Mouse (Mus musculus) embryonic stem cell, embryonic (primary cell): ENCODE data around the gene Gm17324.

Source experiments
- CTCF ChIA-PET, 4 experiments: fragments of 300-600 bp in 2 of 4; fragments of 350-600 bp in 2 of 4; sonication (Branson Sonifier 250); formaldehyde crosslinking; loops; one replicate each; lab custom pipeline; 2022; ENCODE audit warnings: inconsistent platforms in 2 of 4; lab: Charles Lee
- POLR2A ChIA-PET, 4 experiments: fragments of 300-600 bp in 2 of 4; fragments of 350-600 bp in 2 of 4; sonication (Branson Sonifier 250); formaldehyde crosslinking; loops; one replicate each; lab custom pipeline; 2022; ENCODE audit warnings: antibody characterized with exemption in 4 of 4, inconsistent platforms in 1 of 4; lab: Charles Lee

The Gm17324 gene

GRCm38 (mm10) chr9:78476531-78477020, 28.0 kb upstream of the Gm17324 start:
- ChIA-PET CTCF (interaction anchor here in 2 of 4 experiments (0.6 to 1.4 kb wide), 2 partner anchors 41 to 67 kb away, joined by 3 to 5 read pairs; no protein-coding TSS in a partner anchor), POLR2A (interaction anchor here (0.7 to 27.8 kb wide), 54 partner anchors 8 to 300 kb away, joined by 3 to 1056 read pairs (median 6); partner anchors contain the start of genes Dppa5a (in 3 of the 4), Eef1a1 (in 2 of the 4), Gm17324 (in 2 of the 4) and Mto1 (in 2 of the 4))

- POLR2A ChIA-PET: interaction anchor here (0.5 to 27.8 kb wide), 46 partner anchors 9 to 1316 kb away, joined by 3 to 1056 read pairs (median 6); partner anchors contain the start of genes Dppa5a (in 2 of the 4), Gm17324 (in 2 of the 4), Mto1 (in 2 of the 4) and Ddx43 (in 1 of the 4)
- CTCF ChIA-PET: interaction anchor here in 2 of 4 experiments (1.0 to 1.4 kb wide), 2 partner anchors 42 to 51 kb away, joined by 3 read pairs; no protein-coding TSS in a partner anchor
Observed at GRCm38 (mm10) chr9:78475873-78476272, 27.3 kb upstream of the Gm17324 start.

- POLR2A ChIA-PET: interaction anchor here (0.6 to 27.8 kb wide), 40 partner anchors 8 to 1316 kb away, joined by 3 to 1056 read pairs (median 6); partner anchors contain the start of genes Eef1a1 (in 3 of the 4), Cgas (in 1 of the 4), Ddx43 (in 1 of the 4) and Dppa5a (in 1 of the 4)
Observed at GRCm38 (mm10) chr9:78475383-78475780, 26.8 kb upstream of the Gm17324 start.

GRCm38 (mm10) chr9:78474771-78475382, 26.3 kb upstream of the Gm17324 start:
- CTCF ChIA-PET: interaction anchor here in 1 of 4 experiments (1.0 kb wide), 1 partner anchor 52 kb away, joined by 3 read pairs; no protein-coding TSS in a partner anchor
- POLR2A ChIA-PET: interaction anchor here (0.6 to 27.8 kb wide), 33 partner anchors 9 to 112 kb away, joined by 3 to 1056 read pairs (median 5); partner anchors contain the start of genes Eef1a1 (in 3 of the 4), Cgas (in 2 of the 4), Dppa5a (in 1 of the 4) and Mto1 (in 1 of the 4)

More at GRCm38 (mm10) chr9:78475383-78475780, 26.8 kb upstream of the Gm17324 start:
- CTCF ChIA-PET: interaction anchor here in 1 of 4 experiments (1.0 kb wide), 1 partner anchor 52 kb away, joined by 3 read pairs; no protein-coding TSS in a partner anchor

- POLR2A ChIA-PET: interaction anchor here (0.6 to 27.8 kb wide), 33 partner anchors 7 to 111 kb away, joined by 3 to 1056 read pairs (median 5); partner anchors contain the start of genes Eef1a1 (in 3 of the 4), Cgas (in 2 of the 4), Dppa5a (in 1 of the 4) and Mto1 (in 1 of the 4)
Observed at GRCm38 (mm10) chr9:78474270-78474669, 25.7 kb upstream of the Gm17324 start.

GRCm38 (mm10) chr9:78473588-78473987, 25.0 kb upstream of the Gm17324 start:
- POLR2A ChIA-PET: interaction anchor here (0.6 to 27.8 kb wide), 33 partner anchors 7 to 282 kb away, joined by 3 to 1056 read pairs (median 7); partner anchors contain the start of genes Dppa5a (in 2 of the 4), Cgas (in 1 of the 4), Gm17324 (in 1 of the 4) and Mto1 (in 1 of the 4)

More at GRCm38 (mm10) chr9:78474270-78474669, 25.7 kb upstream of the Gm17324 start:
- CTCF ChIA-PET: no interaction called here

GRCm38 (mm10) chr9:78465725-78466124, 17.1 kb upstream of the Gm17324 start:
- ChIA-PET CTCF (no interaction called here), POLR2A (interaction anchor here in 3 of 4 experiments (0.9 to 27.8 kb wide), 10 partner anchors 8 to 60 kb away, joined by 3 to 1056 read pairs (median 14); partner anchors contain the start of genes Gm17324 (in 2 of the 3), Mto1 (in 2 of the 3) and Cgas (in 1 of the 3))

More at GRCm38 (mm10) chr9:78473588-78473987, 25.0 kb upstream of the Gm17324 start:
- CTCF ChIA-PET: no interaction called here

GRCm38 (mm10) chr9:78463337-78463736, 14.8 kb upstream of the Gm17324 start:
- POLR2A ChIA-PET: interaction anchor here in 3 of 4 experiments (0.6 to 27.8 kb wide), 8 partner anchors 10 to 119 kb away, joined by 3 to 1056 read pairs (median 18); partner anchors contain the start of gene Gm17324 (in 1 of the 3)
- CTCF ChIA-PET: no interaction called here

GRCm38 (mm10) chr9:78457026-78457425, 8.4 kb upstream of the Gm17324 start:
- CTCF ChIA-PET: interaction anchor here in 1 of 4 experiments (0.6 kb wide), 1 partner anchor 61 kb away, joined by 4 read pairs; no protein-coding TSS in a partner anchor
- POLR2A ChIA-PET: interaction anchor here (0.7 to 3.2 kb wide), 32 partner anchors 8 to 262 kb away, joined by 3 to 24 read pairs (median 4); partner anchors contain the start of genes Gm17324 (in 3 of the 4), Mto1 (in 2 of the 4), Cgas (in 1 of the 4) and Ddx43 (in 1 of the 4)

- POLR2A ChIA-PET: interaction anchor here in 2 of 4 experiments (0.7 to 3.5 kb wide), 10 partner anchors 9 to 93 kb away, joined by 3 to 16 read pairs (median 6); no protein-coding TSS in a partner anchor
- CTCF ChIA-PET: interaction anchor here in 2 of 4 experiments (0.6 to 2.6 kb wide), 2 partner anchors 19 to 93 kb away, joined by 3 to 10 read pairs; no protein-coding TSS in a partner anchor
Observed at GRCm38 (mm10) chr9:78451382-78451781, 2.8 kb upstream of the Gm17324 start.

GRCm38 (mm10) chr9:78450404-78450803, 1.8 kb upstream of the Gm17324 start:
- ChIA-PET POLR2A (interaction anchor here in 3 of 4 experiments (0.6 to 3.5 kb wide), 24 partner anchors 8 to 124 kb away, joined by 3 to 16 read pairs (median 4); partner anchors contain the start of gene Dppa5a (in 1 of the 3)), CTCF (interaction anchor here in 2 of 4 experiments (0.6 to 2.6 kb wide), 3 partner anchors 13 to 92 kb away, joined by 3 to 10 read pairs (median 4); no protein-coding TSS in a partner anchor)

- ChIA-PET POLR2A (interaction anchor here (0.5 to 2.6 kb wide), 51 partner anchors 9 to 256 kb away, joined by 3 to 23 read pairs (median 4); partner anchors contain the start of genes Dppa5a (in 2 of the 4) and Ddx43 (in 1 of the 4)), CTCF (interaction anchor here in 2 of 4 experiments (0.7 to 1.0 kb wide), 3 partner anchors 89 to 395 kb away, joined by 3 to 5 read pairs (median 3); no protein-coding TSS in a partner anchor)
Observed at GRCm38 (mm10) chr9:78447606-78447972, 997 bp downstream of the Gm17324 start.

- CTCF ChIA-PET: interaction anchor here in 3 of 4 experiments (1.1 to 1.9 kb wide), 4 partner anchors 11 to 85 kb away, joined by 4 to 15 read pairs (median 4); no protein-coding TSS in a partner anchor
- POLR2A ChIA-PET: interaction anchor here in 3 of 4 experiments (0.5 to 3.2 kb wide), 52 partner anchors 8 to 251 kb away, joined by 3 to 31 read pairs (median 4); partner anchors contain the start of genes Dppa5a (in 2 of the 3), Ddx43 (in 1 of the 3), Eef1a1 (in 1 of the 3) and Ooep (in 1 of the 3)
Observed at GRCm38 (mm10) chr9:78442579-78443392, 5.8 kb downstream of the Gm17324 start, which contains the start of gene Cgas. Cgas (minus strand) TSS chr9:78443237.

- CTCF ChIA-PET: interaction anchor here (0.6 to 1.9 kb wide), 5 partner anchors 10 to 85 kb away, joined by 4 to 15 read pairs (median 4); no protein-coding TSS in a partner anchor
Observed at GRCm38 (mm10) chr9:78442237-78442578, 6.4 kb downstream of the Gm17324 start.

GRCm38 (mm10) chr9:78439426-78439825, 9.2 kb downstream of the Gm17324 start:
- CTCF ChIA-PET: no interaction called here
- POLR2A ChIA-PET: interaction anchor here in 3 of 4 experiments (0.6 to 2.6 kb wide), 8 partner anchors 8 to 44 kb away, joined by 3 to 14 read pairs (median 8); partner anchors contain the start of gene Mto1 (in 1 of the 3)

More at GRCm38 (mm10) chr9:78442237-78442578, 6.4 kb downstream of the Gm17324 start:
- POLR2A ChIA-PET: interaction anchor here in 3 of 4 experiments (0.6 to 3.2 kb wide), 53 partner anchors 8 to 250 kb away, joined by 3 to 31 read pairs (median 4); partner anchors contain the start of genes Dppa5a (in 2 of the 3), Ddx43 (in 1 of the 3), Eef1a1 (in 1 of the 3) and Ooep (in 1 of the 3)

- ChIA-PET CTCF (interaction anchor here in 3 of 4 experiments (0.6 to 1.7 kb wide), 10 partner anchors 10 to 115 kb away, joined by 3 to 15 read pairs (median 4); partner anchors contain the start of gene Cgas (in 2 of the 3)), POLR2A (interaction anchor here in 3 of 4 experiments (0.5 to 3.4 kb wide), 7 partner anchors 10 to 64 kb away, joined by 3 to 24 read pairs (median 3); partner anchors contain the start of gene Cgas (in 2 of the 3))
Observed at GRCm38 (mm10) chr9:78432471-78432870, 16.1 kb downstream of the Gm17324 start.
